18 mouse cellular contexts compared by ENCODE assay signal in the genomic region with DNA sequence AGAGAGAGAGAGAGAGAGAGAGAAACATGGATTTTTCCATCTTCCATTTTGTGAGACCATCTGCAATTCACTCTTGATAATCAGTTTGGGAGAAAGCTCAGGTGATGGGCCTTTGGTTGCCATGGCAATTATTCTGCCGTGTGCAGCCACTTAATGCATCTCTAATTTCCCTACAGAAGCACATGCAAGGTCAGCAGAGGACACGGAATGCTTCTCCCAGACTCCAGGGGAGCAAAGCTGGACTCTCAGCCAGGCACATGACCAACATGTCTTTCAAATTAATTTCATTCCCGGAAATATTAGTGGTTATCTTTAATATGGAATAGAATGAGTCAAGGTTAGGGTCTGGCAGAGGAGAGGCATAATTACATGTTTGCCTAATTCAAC.
A peak's percentile ranks its signal among the peaks of the same experiment; 100 is the strongest.
DNase-seq lines count a peak whose midpoint lies in the region; ATAC-seq and TF ChIP-seq lines count a peak whose summit lies in the region.
"Had no signal": no experiment of that assay in that cellular context is flagged by ENCODE, and none has a peak within 500 bp of the region (broad histone marks: within the 10 kb centered on the region; RNA-seq: fewer than 3 reads in every experiment).

No protein-coding gene starts in this region.

- peak overlapping the region; percentile 43 for H3K27ac ChIP-seq in forebrain, embryonic 12.5 days
- H3K27ac ChIP-seq in forebrain, embryonic 13.5 days, result no peak overlapping the region
- H3K27ac ChIP-seq in hindbrain, embryonic 14.5 days, result peak overlapping the region; percentile 73
- peak overlapping the region; percentile 90 for H3K27ac ChIP-seq in midbrain, embryonic 14.5 days (replicated peaks; ENCODE audit: low read depth, low read length)
- no peak overlapping the region for H3K27ac ChIP-seq in gastrocnemius, adult 2 months
- H3K27ac ChIP-seq: embryonic facial prominence, embryonic 12.5 days had no signal

- no peak overlapping the region for H3K4me2 ChIP-seq in forebrain, embryonic 12.5 days
- H3K4me2 ChIP-seq in forebrain, embryonic 13.5 days, result no peak overlapping the region
- no peak overlapping the region for H3K4me2 ChIP-seq in hindbrain, embryonic 14.5 days (replicated peaks)
- H3K4me2 ChIP-seq in midbrain, embryonic 14.5 days (ENCODE audit: low read length), result no peak overlapping the region
- H3K4me2 ChIP-seq: embryonic facial prominence, embryonic 12.5 days had no signal

- intact Hi-C loops in gastrocnemius, adult 2 months (cut with DNase I), result no loop called here

- peaks cover 22% of the 10 kb centered on the region for H3K4me1 ChIP-seq in forebrain, embryonic 12.5 days
- peaks cover 17% of the 10 kb centered on the region for H3K4me1 ChIP-seq in forebrain, embryonic 13.5 days
- H3K4me1 ChIP-seq in hindbrain, embryonic 14.5 days (replicated peaks; ENCODE audit: control insufficient read depth, insufficient read depth, low read length), result peaks cover 6% of the 10 kb centered on the region
- H3K4me1 ChIP-seq in midbrain, embryonic 14.5 days (ENCODE audit: control insufficient read depth, insufficient read depth, low read length), result peaks cover 17% of the 10 kb centered on the region
- H3K4me1 ChIP-seq: embryonic facial prominence, embryonic 12.5 days had no signal

- DNase-seq in hindbrain, embryonic 14.5 days (ENCODE audit: low spot score), result no peak
- DNase-seq in midbrain, embryonic 14.5 days, result peak; percentile 76
- DNase-seq in gastrocnemius, adult 2 months, result no peak
- no peak for DNase-seq in kidney, adult 8-10 months
- DNase-seq: cerebellum, adult 11 months; cerebellum, postnatal 36 days; heart, adult 18-20 months; kidney, adult 9 months; kidney, postnatal 4 days; liver; lung, adult 18-20 months; thymus, postnatal 4 days had no signal

- no peak overlapping the region for H3K9ac ChIP-seq in forebrain, embryonic 12.5 days
- no peak overlapping the region for H3K9ac ChIP-seq in forebrain, embryonic 13.5 days
- no peak overlapping the region for H3K9ac ChIP-seq in hindbrain, embryonic 14.5 days
- H3K9ac ChIP-seq in midbrain, embryonic 14.5 days (replicated peaks; ENCODE audit: low read length), result no peak overlapping the region
- H3K9ac ChIP-seq: embryonic facial prominence, embryonic 12.5 days had no signal

- H3K36me3 ChIP-seq in forebrain, embryonic 12.5 days (replicated peaks), result no peaks in the 10 kb centered on the region
- 0 out of 2 replicates have a peak, but pooled peaks cover under 1% of the 10 kb centered on the region for H3K36me3 ChIP-seq in forebrain, embryonic 13.5 days (ENCODE audit: poor library complexity, severe bottlenecking)
- H3K36me3 ChIP-seq in C2C12 (ENCODE audit: control insufficient read depth, insufficient read depth), result no peaks in the 10 kb centered on the region
- H3K36me3 ChIP-seq in hindbrain, embryonic 14.5 days (replicated peaks; ENCODE audit: control insufficient read depth, insufficient read depth), result no peaks in the 10 kb centered on the region
- no peaks in the 10 kb centered on the region for H3K36me3 ChIP-seq in midbrain, embryonic 14.5 days (ENCODE audit: control insufficient read depth, insufficient read depth, low read length)
- H3K36me3 ChIP-seq: embryonic facial prominence, embryonic 12.5 days had no signal

- no peak overlapping the region for H3K4me3 ChIP-seq in forebrain, embryonic 12.5 days (replicated peaks)
- H3K4me3 ChIP-seq in forebrain, embryonic 13.5 days, result no peak overlapping the region
- no peak overlapping the region for H3K4me3 ChIP-seq in C2C12 (ENCODE audit: insufficient read depth, poor library complexity, severe bottlenecking)
- no peak overlapping the region for H3K4me3 ChIP-seq in hindbrain, embryonic 14.5 days (replicated peaks; ENCODE audit: low read length)
- no peak overlapping the region for H3K4me3 ChIP-seq in midbrain, embryonic 14.5 days (replicated peaks; ENCODE audit: low read depth, low read length)
- no peak overlapping the region for H3K4me3 ChIP-seq in gastrocnemius, adult 2 months
- H3K4me3 ChIP-seq: embryonic facial prominence, embryonic 12.5 days had no signal

- 75% methylated on average over 3 of the region's 3 CpGs for WGBS in forebrain, embryonic 12.5 days
- WGBS in forebrain, embryonic 13.5 days, result 69% methylated on average over 3 of the region's 3 CpGs
- WGBS in hindbrain, embryonic 14.5 days, result 48% methylated on average over 3 of the region's 3 CpGs
- WGBS in midbrain, embryonic 14.5 days, result 39% methylated on average over 3 of the region's 3 CpGs

- H3K79me2 ChIP-seq in C2C12 (ENCODE audit: control insufficient read depth, insufficient read depth), result no peaks in the 10 kb centered on the region

- H3ac ChIP-seq in C2C12 (ENCODE audit: control insufficient read depth, insufficient read length, low read depth), result no peak overlapping the region

- no peaks in the 10 kb centered on the region for H3K27me3 ChIP-seq in forebrain, embryonic 12.5 days
- H3K27me3 ChIP-seq in forebrain, embryonic 13.5 days, result no peaks in the 10 kb centered on the region
- no peaks in the 10 kb centered on the region for H3K27me3 ChIP-seq in C2C12 (ENCODE audit: control insufficient read depth, insufficient read depth, insufficient read length)
- H3K27me3 ChIP-seq in hindbrain, embryonic 14.5 days (ENCODE audit: control insufficient read depth, insufficient read depth, low read length), result no peaks in the 10 kb centered on the region
- H3K27me3 ChIP-seq in midbrain, embryonic 14.5 days (ENCODE audit: control insufficient read depth, insufficient read depth, low read length), result no peaks in the 10 kb centered on the region
- H3K27me3 ChIP-seq: embryonic facial prominence, embryonic 12.5 days; Patski had no signal

- H3K9me3 ChIP-seq in forebrain, embryonic 12.5 days, result no peaks in the 10 kb centered on the region
- no peaks in the 10 kb centered on the region for H3K9me3 ChIP-seq in forebrain, embryonic 13.5 days (replicated peaks)
- no peaks in the 10 kb centered on the region for H3K9me3 ChIP-seq in hindbrain, embryonic 14.5 days (ENCODE audit: control insufficient read depth, low read length)
- H3K9me3 ChIP-seq in midbrain, embryonic 14.5 days (ENCODE audit: control insufficient read depth, low read length), result no peaks in the 10 kb centered on the region
- H3K9me3 ChIP-seq: embryonic facial prominence, embryonic 12.5 days had no signal

- TF ChIP-seq CTCF in C2C12 (IDR thresholded peaks at IDR 0.05; ENCODE audit: control insufficient read depth, insufficient read depth, insufficient read length), result no peak
- no peak for TF ChIP-seq CTCF in gastrocnemius, adult 2 months (IDR thresholded peaks at IDR 0.05)

- ATAC-seq in forebrain, embryonic 12.5 days (ENCODE audit: low FRiP score), result peak; percentile 53; the same call in 1 of the 2 replicates
- ATAC-seq in forebrain, embryonic 13.5 days, result no peak
- no peak; the same call in 1 of the 2 replicates for ATAC-seq in hindbrain, embryonic 14.5 days (ENCODE audit: low FRiP score)
- no peak; the same call in 1 of the 2 replicates for ATAC-seq in midbrain, embryonic 14.5 days (ENCODE audit: low FRiP score, low TSS enrichment)
- ATAC-seq: inflammation-experienced regulatory T-cells, adult 6 months; Patski had no signal

- no peaks in the 10 kb centered on the region for H3K79me3 ChIP-seq in C2C12 (ENCODE audit: low read depth)

TF ChIP-seq in C2C12, 6 proteins besides CTCF, POLR2A, EP300 and RAD21:
- TF ChIP-seq USF1 (IDR thresholded peaks at IDR 0.05; ENCODE audit: low read depth) (peak; percentile 57), MYOD1 (IDR thresholded peaks at IDR 0.05; ENCODE audit: control insufficient read depth, insufficient read length, low read depth) (no peak)

Comparison
In these comparisons a context has a peak if more than half of its experiments do, and no peak if none do; other contexts are left out.
1. H3K27ac ChIP-seq: peak in forebrain, embryonic 12.5 days (single experiment), hindbrain, embryonic 14.5 days (single experiment) and midbrain, embryonic 14.5 days (single experiment); none in forebrain, embryonic 13.5 days (single experiment) and gastrocnemius, adult 2 months (single experiment).